Mouse (Mus musculus) left cerebral cortex, postnatal 14 days (tissue): ENCODE measurements around the gene Cpsf7. TPM values are rescaled to one million over a fixed set of nuclear protein-coding genes. Genes with fewer than 3 reads are reported as not detected.

Experiments
- DNase-seq, 2 experiments: peaks; one replicate each; pipeline ENCODE4 v3.0.0; 2021 to 2022; ENCODE audit warnings: low spot score in 2 of 2, mixed read lengths in 1 of 2
- intact Hi-C: fragments of 180-260 bp; cut with DNase I; formaldehyde crosslinking; loops from one replicate; pipeline ENCODE4 v1.15.1; 2025
- long read RNA-seq, 2 experiments: library from polyadenylated mRNA; stranded (forward); transcript quantifications; one replicate each; pipeline ENCODE4 v2.0.0; 2021
- total RNA-seq, 2 experiments: library from RNA; stranded (reverse); gene quantifications; 2 replicates each; pipeline ENCODE4 v1.2.3; 2021

Gene Cpsf7
- total RNA-seq: 10 to 100 TPM; 70.2 to 70.9 TPM
- long read RNA-seq, experiment 1, transcript Cpsf7-201 (10 exons, 3,500 nt): major isoform, 11 of 40 reads
- long read RNA-seq, experiment 1, partial matches to known transcripts: 11 of 40 reads
- long read RNA-seq, experiment 1, other reads (novel, unspliced or antisense): 18 of 40 reads
- long read RNA-seq, experiment 2, transcript Cpsf7-201 (10 exons, 3,500 nt): major isoform, 8 of 38 reads
- long read RNA-seq, experiment 2, partial matches to known transcripts: 22 of 38 reads
- long read RNA-seq, experiment 2, other reads (novel, unspliced or antisense): 8 of 38 reads

DNA sequence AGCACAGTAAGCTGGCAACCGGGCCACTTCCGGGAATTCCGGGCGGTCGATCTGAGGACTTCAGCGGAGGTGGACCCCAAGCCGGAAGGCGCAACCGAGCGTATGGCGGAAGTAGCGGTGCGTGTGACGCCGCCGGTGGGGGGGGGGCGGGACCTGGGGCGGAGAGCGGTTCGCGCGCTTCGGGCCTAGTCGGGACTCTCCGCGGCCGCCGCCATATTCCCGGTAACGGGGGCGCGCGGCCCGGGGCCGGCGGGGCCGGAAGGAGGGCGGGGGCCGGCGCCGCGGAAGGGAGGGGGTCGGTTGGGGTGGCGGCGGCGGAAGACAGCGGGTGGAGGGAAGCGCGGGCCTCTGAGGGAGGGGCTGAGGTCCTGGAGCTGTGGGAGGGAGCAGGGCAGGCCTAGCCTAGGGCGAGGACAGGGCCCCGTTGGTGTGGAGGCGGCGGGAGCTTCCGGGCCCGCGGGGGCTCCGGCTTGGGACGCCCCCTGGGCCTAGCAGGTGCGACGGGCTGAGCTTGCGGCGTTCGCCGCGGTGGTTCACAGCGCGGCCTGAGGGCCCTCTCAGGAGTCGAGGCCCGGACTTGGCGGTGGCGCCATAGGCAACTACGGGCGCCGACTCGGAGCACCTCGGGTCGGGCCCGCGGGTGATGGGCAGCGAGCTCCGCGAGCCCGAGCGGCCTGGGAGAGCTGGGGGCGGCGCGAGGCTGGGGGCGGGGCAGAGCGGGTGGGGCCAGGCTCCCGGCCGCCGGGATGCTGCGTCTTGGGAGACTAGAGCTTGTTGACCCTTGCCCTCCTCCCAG lies at the start of gene Cpsf7:
Cpsf7 (plus strand) TSS at position 161 of the 796 bp plus-strand sequence.
- intact Hi-C loops: no loop called here

DNA sequence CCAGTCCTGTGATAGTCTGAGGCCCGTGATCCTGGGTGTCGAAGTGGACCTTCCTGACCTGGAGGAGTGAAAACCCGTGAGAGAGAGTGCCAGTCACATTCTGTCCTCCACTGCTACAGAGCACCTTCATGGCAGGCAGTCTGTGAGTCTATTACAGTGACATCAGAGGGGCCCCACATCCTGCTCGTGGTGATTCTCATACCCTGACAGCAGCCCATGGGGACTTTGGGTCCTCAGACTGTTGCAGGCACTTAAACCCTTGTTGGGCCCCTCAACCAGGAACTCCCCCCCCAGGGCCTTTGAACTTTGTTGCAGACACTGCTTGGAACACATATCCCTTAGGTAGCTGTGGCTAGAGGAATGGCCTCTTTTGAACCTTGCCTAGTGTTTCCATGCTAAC lies 45.5 kb upstream of the Cpsf7 start:
- no peak for DNase-seq
- intact Hi-C loops: no loop called here

More for the DNA sequence above, at the start of gene Cpsf7:
- peak; percentile 91 for DNase-seq

DNA sequence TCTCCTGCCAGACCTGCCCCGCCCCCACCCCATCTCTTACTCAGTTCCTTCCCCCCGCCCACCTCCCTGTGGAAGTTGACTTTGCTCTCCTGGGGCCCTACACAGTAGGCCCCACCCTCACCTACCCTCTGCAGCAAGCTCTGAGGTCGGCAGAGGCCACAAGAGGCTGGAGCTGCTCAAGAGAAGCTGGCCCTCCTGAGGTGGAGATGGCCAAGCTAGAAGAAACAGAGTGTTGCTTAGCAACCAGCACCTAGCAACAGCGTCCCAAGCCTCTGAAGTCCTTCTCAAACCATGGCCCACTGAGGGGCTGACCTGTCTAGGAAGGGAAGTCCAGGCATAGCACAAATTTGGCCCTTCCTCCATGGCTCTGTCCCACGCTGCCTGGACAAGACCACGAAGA lies 42.4 kb upstream of the Cpsf7 start, which contains the start of gene Ppp1r32:
Ppp1r32 (minus strand) TSS at position 226 of the 400 bp plus-strand sequence.
- intact Hi-C loops: loop anchor here (5.0 kb wide), 1 partner anchor 225 kb away; no protein-coding TSS in a partner anchor
- DNase-seq: peak in 1 of 2 experiments; percentile 35

DNA sequence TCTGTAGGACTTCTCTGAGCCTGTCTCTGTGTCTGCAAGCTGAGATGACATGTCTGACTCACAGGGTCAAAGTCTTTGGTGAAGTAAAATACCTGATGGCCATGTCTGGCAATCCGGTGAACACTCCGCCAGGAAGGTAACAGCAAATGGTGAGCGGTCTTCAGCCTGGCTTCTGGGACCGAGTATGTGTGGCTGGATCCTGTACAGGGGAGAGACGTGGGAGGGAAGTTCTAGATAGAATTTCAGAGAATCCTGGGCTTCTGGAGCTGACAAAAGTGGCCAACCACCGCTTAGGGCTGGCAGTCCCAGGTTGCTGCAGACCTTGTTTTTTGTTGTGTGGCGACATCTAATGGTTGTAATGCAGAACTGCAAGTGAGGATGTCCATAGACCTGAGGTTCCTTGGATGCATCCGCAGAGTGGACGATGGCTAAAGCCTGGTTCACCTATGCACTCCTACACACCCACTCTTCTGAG lies 38.8 kb upstream of the Cpsf7 start:
- intact Hi-C loops: loop anchor here (1.0 kb wide), 1 partner anchor 37 kb away; no protein-coding TSS in a partner anchor
- DNase-seq: peak; percentile 76 to 83

DNA sequence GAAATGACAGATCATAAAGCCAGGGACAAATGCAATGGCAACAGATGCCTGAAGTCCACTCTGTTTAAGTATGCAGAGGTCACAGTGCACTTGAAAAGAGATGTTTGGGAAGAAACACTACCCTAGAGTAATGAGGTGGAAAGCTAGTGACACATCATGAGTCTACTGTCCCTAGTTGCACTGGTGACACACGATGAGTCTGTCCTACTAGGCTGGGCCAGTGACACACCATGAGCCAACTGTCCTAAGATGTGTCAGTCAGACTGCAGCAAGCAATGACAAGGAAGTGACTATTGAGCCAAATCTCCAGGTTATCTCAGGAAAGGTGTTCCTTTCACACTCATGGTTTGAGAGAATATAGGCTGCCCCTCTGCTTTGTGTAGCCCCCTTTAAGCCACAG lies 29.4 kb upstream of the Cpsf7 start:
- no peak for DNase-seq
- intact Hi-C loops: no loop called here

DNA sequence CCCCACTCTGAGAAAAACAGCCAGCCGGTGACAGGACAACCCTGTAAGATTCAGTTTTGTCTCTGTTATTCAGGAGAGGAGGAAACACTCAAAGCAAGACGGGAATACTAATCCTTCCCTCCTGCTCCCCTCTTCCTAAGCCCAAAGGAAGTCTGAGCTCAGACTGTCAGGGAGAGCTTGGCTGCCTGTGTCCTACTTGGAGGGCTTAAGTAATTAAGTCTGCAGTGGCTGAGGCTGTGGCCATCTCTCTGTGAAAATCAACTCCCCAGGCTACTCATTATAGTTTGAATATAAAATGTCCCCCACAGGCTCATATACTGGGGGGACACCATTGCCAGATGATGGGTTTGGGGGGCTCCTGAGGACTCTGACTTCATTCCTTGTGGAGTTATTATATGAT lies 28.1 kb upstream of the Cpsf7 start:
- intact Hi-C loops: no loop called here
- no peak for DNase-seq

DNA sequence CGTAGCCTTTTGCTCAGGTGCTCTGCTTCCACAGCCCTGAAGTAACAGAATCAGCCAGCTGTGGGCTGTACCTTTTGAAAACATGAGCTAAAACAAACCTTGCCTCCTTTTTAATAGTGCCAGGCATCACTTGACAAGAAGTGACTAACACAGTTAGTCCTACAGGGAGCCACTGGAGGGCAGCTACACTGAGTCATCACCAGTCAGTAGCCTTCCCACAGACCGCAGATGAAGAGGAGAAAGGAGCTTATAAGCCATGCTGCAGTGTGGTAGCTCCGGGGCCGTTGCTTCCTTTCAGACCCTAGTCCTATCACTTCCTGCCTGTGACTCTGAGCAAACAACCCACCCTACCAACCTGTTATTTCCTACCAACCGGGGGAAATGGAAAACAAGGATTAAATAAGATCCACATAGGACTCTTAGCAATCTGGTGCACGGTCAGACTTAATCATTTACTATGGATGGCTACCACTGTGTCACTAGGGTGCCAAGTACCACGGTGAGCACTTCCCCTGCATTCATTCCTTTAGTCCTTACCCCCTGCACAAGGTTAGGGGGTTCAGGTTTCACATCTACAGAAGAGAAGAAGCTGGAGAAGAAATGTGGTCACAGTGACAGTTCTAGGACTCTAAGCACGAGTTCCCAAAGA lies 27.4 kb upstream of the Cpsf7 start:
- intact Hi-C loops: no loop called here
- DNase-seq: no peak

DNA sequence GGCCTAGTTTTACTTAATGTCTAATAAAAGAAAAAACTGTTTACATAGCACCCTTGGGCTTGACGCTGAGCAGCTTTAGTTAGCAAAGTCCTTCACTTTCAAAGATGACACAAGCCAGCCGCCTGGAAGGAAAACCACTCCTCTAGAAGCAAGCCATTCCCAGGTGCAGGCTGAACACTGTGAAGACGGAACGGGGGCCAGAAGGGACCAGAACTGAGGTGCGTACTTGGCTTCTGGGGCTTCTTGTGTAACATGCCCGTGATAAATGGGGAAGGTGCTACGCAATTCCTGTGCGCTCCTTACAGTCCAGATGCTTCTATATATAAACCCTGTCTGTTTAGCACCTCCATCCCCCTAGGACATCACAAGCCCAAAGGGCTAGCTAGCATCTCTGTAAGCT lies 24.5 kb upstream of the Cpsf7 start:
- intact Hi-C loops: no loop called here
- DNase-seq: no peak

DNA sequence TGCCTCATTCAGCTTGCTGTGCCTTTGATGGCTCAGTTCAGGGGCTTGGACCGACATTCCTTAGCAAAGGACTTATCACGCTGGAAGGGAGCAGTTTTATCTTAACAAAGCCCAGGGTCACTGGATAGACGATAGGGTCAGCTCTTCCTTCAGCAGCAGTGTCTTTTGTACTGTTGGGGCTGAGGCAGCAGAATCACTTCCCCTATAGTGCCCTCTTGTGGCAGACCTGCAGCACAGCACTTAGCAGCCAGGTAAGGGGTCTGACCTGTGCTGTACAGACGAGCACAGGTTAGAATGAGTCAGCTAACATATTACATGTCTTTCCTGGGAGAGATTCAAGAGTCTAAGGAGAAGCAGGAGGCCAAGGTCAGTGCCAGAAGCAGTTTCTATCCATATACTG lies 22.5 kb upstream of the Cpsf7 start:
- intact Hi-C loops: no loop called here

DNA sequence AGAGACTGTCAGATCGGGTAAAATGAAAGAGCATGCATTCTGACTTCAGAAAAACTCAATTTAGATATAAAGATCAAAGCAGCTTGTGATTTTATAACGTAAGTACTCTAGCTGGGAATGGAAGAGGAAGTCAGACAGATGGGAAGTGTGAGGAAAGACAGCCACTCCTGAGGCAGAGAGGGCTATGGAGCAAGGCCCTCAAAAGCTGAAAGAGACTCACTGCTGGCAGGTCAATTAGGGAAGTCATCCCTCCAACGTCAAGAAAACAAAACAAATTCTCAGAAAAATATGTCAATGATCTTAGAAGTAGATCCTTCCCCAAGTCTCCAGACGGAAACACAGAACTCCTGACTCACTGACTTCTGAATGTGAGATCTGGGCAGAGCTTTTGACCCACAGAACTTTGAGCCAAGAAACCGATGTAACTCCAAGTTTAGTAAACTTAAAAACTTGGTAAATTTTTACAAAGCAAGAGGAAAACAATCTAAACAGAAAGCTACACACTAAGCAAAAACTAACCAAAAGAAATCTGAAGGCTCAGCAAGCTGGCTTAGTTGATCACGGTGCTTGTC lies 14.2 kb upstream of the Cpsf7 start:
- DNase-seq: no peak
- intact Hi-C loops: no loop called here

More for the DNA sequence above, 22.5 kb upstream of the Cpsf7 start:
- DNase-seq: peak in 1 of 2 experiments; percentile 38

DNA sequence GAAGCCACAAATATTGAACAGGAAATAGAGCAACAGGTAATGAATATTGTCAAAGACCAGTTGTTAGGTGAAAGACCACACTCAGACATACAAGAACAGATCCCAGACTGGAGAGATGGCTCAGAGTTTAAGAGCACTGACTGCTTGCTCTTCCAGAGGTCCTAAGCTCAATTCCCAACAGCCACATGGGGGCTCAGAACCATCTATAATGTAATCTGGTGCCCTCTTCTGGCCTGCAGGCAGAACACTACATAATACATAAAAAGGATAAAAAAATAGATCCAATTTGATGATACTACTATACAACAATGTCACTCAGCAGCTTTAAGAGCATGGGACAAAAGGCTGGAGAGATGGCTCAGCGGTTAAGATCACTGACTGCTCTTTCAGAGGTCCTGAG lies 4.7 kb upstream of the Cpsf7 start:
- no peak for DNase-seq
- intact Hi-C loops: no loop called here

DNA sequence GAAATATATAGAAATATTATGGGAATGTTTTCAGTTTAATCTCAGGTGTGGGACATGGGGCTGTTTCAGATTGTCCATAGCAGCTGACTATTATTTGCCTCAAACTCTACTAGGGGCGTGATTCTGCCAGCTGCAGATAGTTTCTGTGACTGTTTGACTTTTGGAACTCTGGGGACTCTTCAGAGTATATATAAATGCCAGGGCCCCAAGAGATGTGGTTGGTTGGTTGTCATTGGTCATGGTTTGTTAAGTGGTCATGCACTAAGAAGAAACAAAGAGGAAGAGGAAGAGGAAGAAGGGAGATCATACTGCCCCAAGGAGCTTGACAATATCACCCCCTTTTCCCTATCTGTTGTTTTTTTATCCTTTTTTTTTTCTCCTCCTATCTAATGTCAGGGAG lies 3.1 kb upstream of the Cpsf7 start:
- intact Hi-C loops: no loop called here
- no peak for DNase-seq

DNA sequence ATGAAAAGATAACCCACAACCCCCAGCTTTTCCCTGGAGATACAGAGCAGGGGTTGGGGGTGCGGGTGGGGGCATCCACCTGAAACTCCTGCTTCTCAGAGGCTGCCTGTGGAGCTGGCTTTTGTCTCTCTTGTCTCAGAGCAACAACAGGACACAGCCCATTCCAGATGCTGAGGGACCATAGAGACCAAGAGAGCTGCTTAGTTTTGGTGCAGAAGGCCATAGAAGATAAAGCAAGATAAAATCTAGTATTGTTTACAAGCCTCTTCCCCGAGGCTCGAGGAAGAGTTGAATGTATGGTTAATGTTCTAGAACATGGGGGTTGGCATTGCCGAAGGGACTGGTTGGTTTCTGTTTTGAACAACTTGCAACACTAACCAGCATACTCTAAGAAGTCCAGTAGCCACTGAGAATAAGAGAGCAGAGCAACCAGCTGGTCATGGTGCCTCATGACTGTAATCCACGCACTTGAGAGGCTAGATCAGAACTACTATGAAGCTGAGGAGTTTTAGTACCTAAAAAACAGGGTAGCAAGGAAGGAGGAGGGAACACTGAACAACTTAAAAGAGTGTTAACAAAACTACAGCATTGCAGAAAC lies 1.5 kb upstream of the Cpsf7 start:
- no peak for DNase-seq
- intact Hi-C loops: no loop called here

DNA sequence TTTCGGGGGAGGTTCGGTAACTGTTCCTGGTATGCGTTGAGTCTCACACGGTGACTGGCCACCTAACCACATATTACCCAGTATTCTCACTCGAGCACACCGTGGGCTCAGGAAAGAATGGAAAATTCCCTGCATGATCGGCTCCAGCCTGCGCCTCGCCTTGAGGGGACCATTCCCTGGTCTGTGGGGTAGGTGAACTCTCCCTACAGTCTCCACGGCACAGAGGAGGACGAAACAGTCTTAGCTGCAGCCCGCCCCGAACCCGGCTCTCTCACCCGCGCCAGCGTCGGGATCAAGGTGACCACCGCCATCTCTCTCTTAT lies 321 bp upstream of the Cpsf7 start:
- DNase-seq: peak in 1 of 2 experiments; percentile 19
- intact Hi-C loops: no loop called here

DNA sequence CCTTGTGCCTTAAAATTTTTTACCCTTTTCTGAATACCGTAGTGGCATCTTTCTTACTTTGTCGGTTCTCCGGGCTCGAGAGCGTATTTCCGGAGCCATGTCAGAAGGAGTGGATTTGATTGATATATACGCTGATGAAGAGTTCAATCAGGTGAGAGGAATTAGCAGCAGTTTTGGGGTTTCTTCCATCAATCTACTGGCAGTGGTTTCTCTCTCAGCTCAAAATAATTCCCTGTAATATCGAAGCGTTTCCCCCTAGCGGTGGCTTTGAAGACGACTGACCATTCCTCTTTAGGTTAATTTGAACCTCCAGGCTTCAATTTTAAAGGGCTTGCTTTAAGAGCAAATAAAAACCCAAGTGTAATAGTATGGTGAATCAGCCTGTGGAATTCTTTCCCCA lies 844 bp downstream of the Cpsf7 start, which contains the start of gene Sdhaf2:
Sdhaf2 (minus strand) TSS at position 233 of the 400 bp plus-strand sequence.
- intact Hi-C loops: no loop called here
- peak; percentile 49 to 64 for DNase-seq

DNA sequence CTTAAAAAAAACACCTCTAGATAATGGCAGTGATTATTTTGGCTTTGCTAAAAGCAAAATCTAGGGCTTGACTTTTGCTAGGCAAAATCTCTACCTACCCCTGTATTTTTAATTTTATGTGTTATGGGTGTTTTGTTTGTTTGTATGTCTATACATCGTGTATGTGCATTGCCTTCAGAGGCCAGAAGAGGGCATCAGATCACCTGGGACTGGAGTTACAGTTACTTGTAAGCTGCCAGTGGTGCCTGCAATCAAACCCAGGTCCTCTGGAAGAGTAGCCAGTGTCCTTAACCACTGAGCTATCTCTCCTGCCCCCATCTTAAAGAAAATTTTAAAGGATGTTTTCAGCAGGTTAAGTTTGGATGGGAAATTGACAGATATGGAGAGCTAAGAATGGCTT lies 5.0 kb downstream of the Cpsf7 start:
- DNase-seq: no peak
- intact Hi-C loops: no loop called here

DNA sequence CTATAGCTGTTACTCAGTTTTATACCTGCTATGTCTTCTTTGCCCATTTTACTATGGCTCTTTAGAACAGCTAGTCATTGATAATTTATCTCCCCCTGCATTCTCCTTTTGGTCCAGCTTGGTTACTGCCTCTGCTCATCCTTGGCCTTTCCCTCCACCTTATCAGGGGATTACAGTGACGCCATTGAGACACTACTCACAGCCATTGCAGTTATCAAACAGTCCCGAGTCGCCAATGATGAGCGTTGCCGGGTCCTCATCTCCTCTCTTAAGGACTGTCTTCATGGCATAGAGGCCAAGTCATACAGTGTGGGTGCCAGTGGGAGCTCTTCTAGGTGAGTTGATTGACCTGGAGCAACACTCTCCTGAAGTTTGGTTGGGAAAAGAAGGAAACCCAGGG lies 14.4 kb downstream of the Cpsf7 start:
- intact Hi-C loops: loop anchor here (5.0 kb wide), 1 partner anchor 73 kb away; no protein-coding TSS in a partner anchor
- no peak for DNase-seq

DNA sequence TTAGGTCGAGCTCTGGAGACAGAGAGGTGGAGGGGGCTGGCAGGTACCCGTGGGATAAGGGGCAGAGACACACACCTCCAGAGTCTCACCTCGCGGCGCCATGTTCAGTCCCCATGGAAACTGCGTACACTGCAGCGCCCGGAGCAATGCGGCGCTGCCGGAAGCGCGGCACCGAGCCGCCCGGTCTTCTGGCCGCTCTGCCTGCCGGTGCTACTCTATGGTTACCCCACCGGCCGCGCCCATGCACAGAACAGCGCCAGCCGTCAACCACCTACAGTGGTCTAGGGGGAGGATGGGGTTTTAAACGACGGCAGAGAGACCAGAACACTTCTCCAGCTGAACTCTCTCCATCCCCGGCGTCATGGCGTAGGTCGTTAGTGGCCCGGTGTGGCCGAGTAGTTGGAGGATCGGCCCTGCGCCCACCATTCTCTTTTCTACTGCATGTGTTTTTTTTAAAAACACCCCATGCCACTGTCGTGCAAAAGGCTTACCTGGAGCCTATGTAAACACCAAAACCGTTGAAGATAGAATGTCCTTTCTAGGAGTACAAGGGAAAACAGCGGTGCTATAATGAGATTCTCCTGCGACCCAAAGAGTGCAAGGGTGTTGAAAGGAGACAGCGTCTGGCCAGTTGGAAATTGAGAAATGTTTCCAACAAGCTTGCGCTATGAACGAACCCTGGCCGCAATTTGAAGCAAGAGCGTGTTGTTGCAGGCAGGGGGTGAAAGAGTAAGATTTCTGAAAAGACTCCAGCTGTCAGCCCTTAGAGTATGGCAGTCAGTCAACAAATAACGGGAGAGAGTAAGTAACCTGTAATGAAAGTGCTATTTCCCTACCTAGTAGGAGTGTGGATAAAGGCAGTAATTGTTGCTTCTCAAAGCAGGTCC lies 30.8 kb downstream of the Cpsf7 start, which contains the start of gene Tmem216:
Tmem216 (minus strand) TSS at position 615 of the 887 bp plus-strand sequence.
- peak; percentile 84 to 86 for DNase-seq
- intact Hi-C loops: loop anchor here (2.0 kb wide), 1 partner anchor 49 kb away; the partner anchor contains the start of genes Ddb1 and Tkfc
